Mouse (Mus musculus) heart, postnatal 0 days (tissue): ENCODE measurements around the gene Csf3r.

Experiments
- CTCF ChIP-seq: IDR thresholded peaks from 2 replicates; pipeline ENCODE4 v1.5.1; 2016; ENCODE audit warnings: antibody characterized with exemption, control low read depth, low read depth
- EP300 ChIP-seq: IDR thresholded peaks from 2 replicates; pipeline ENCODE4 v1.6.1; 2016; ENCODE audit warnings: antibody characterized with exemption, low read depth

GRCm38 (mm10) chr4:126081601-126082000 lies 57.3 kb downstream of the Csf3r start:
- TF ChIP-seq CTCF (no peak), EP300 (no peak)
